Mouse (Mus musculus): ENCODE data around the gene Aph1b. TPM values are rescaled to one million over a fixed set of nuclear protein-coding genes. Genes with fewer than 3 reads are reported as not detected.

Gene Aph1b
- polyA plus RNA-seq, 1 experiment from 2014 or later, result 29.3 TPM

- no peak overlapping the region for H3K27ac ChIP-seq (ENCODE audit: low read depth, low read length)
- H3K4me3 ChIP-seq (ENCODE audit: low read depth, low read length), result no peak overlapping the region
- no peaks in the 10 kb centered on the region for H3K36me3 ChIP-seq (ENCODE audit: control insufficient read depth, insufficient read depth, low read length)
- WGBS, result 49% methylated on average over 15 of the region's 15 CpGs
- H3K9ac ChIP-seq (replicated peaks; ENCODE audit: low read depth, low read length), result no peak overlapping the region
- no peak overlapping the region for H3K4me2 ChIP-seq (ENCODE audit: low read depth, low read length)
- H3K27me3 ChIP-seq (ENCODE audit: control insufficient read depth, insufficient read depth, low read length), result no peaks in the 10 kb centered on the region
- ATAC-seq (ENCODE audit: low read depth), result no peak
- H3K4me1 ChIP-seq (ENCODE audit: control insufficient read depth, insufficient read depth, low read length), result 0 out of 2 replicates have a peak, but pooled peaks cover 2% of the 10 kb centered on the region
- H3K9me3 ChIP-seq (ENCODE audit: control insufficient read depth, low read length), result no peaks in the 10 kb centered on the region
Measured at GRCm38 (mm10) chr9:66732791-66733691, 62.2 kb downstream of the Aph1b start.

- WGBS, result 84% methylated on average over 7 of the region's 7 CpGs
- ATAC-seq (ENCODE audit: low read depth), result no peak
Measured at GRCm38 (mm10) chr9:66731284-66731683, 64.0 kb downstream of the Aph1b start.

GRCm38 (mm10) chr9:66730556-66730955 is 64.7 kb downstream of the Aph1b start:
- WGBS, result 69% methylated on average over 3 of the region's 3 CpGs

More at GRCm38 (mm10) chr9:66731284-66731683, 64.0 kb downstream of the Aph1b start:
- Histone ChIP-seq H3K4me2 (ENCODE audit: low read depth, low read length) (no peak overlapping the region), H3K9ac (replicated peaks; ENCODE audit: low read depth, low read length) (no peak overlapping the region), H3K9me3 (ENCODE audit: control insufficient read depth, low read length) (no peaks in the 10 kb centered on the region), H3K4me1 (ENCODE audit: control insufficient read depth, insufficient read depth, low read length) (0 out of 2 replicates have a peak, but pooled peaks cover 2% of the 10 kb centered on the region), H3K27ac (ENCODE audit: low read depth, low read length) (no peak overlapping the region), H3K36me3 (ENCODE audit: control insufficient read depth, insufficient read depth, low read length) (no peaks in the 10 kb centered on the region), H3K4me3 (ENCODE audit: low read depth, low read length) (no peak overlapping the region), H3K27me3 (ENCODE audit: control insufficient read depth, insufficient read depth, low read length) (no peaks in the 10 kb centered on the region)

DNA sequence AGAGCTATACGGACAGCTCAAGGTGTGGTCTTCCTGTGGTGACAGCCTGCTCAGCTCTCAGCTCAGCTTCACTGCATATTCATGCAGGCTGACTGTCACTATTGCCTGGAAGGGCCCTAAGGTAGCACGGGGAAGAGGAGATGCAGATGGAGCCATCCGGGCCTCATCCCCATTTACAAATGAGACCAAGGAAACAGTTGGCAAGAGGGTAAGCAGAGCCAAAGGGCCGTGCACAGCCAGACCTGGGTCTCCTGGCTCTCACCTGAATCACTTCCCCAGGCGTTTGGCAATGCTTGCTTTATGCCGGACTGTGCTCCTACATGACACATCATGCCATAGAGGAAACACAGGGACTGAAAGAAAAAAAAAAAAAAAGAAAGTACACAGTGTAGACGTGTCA is 68.0 kb downstream of the Aph1b start:
- no peak for ATAC-seq (ENCODE audit: low read depth)
- Histone ChIP-seq H3K27ac (ENCODE audit: low read depth, low read length) (no peak overlapping the region), H3K4me2 (ENCODE audit: low read depth, low read length) (no peak overlapping the region), H3K9ac (replicated peaks; ENCODE audit: low read depth, low read length) (no peak overlapping the region), H3K4me3 (ENCODE audit: low read depth, low read length) (no peak overlapping the region), H3K27me3 (ENCODE audit: control insufficient read depth, insufficient read depth, low read length) (no peaks in the 10 kb centered on the region), H3K9me3 (ENCODE audit: control insufficient read depth, low read length) (no peaks in the 10 kb centered on the region), H3K36me3 (ENCODE audit: control insufficient read depth, insufficient read depth, low read length) (no peaks in the 10 kb centered on the region), H3K4me1 (ENCODE audit: control insufficient read depth, insufficient read depth, low read length) (no peaks in the 10 kb centered on the region)
- WGBS, result 71% methylated on average over 7 of the region's 7 CpGs

More at GRCm38 (mm10) chr9:66730556-66730955, 64.7 kb downstream of the Aph1b start:
- H3K9me3 ChIP-seq (ENCODE audit: control insufficient read depth, low read length), result no peaks in the 10 kb centered on the region
- H3K9ac ChIP-seq (replicated peaks; ENCODE audit: low read depth, low read length), result no peak overlapping the region
- H3K4me3 ChIP-seq (ENCODE audit: low read depth, low read length), result no peak overlapping the region
- H3K4me2 ChIP-seq (ENCODE audit: low read depth, low read length), result no peak overlapping the region
- 0 out of 2 replicates have a peak, but pooled peaks cover 2% of the 10 kb centered on the region for H3K4me1 ChIP-seq (ENCODE audit: control insufficient read depth, insufficient read depth, low read length)
- H3K27me3 ChIP-seq (ENCODE audit: control insufficient read depth, insufficient read depth, low read length), result no peaks in the 10 kb centered on the region
- H3K36me3 ChIP-seq (ENCODE audit: control insufficient read depth, insufficient read depth, low read length), result no peaks in the 10 kb centered on the region
- no peak overlapping the region for H3K27ac ChIP-seq (ENCODE audit: low read depth, low read length)
- no peak for ATAC-seq (ENCODE audit: low read depth)

GRCm38 (mm10) chr9:66725591-66725990 is 69.7 kb downstream of the Aph1b start:
- whole genome bisulfite sequencing, result 82% methylated on average over 3 of the region's 3 CpGs
- H3K9me3 ChIP-seq (ENCODE audit: control insufficient read depth, low read length), result no peaks in the 10 kb centered on the region
- H3K9ac ChIP-seq (replicated peaks; ENCODE audit: low read depth, low read length), result no peak overlapping the region
- H3K4me2 ChIP-seq (ENCODE audit: low read depth, low read length), result no peak overlapping the region
- no peaks in the 10 kb centered on the region for H3K36me3 ChIP-seq (ENCODE audit: control insufficient read depth, insufficient read depth, low read length)
- no peak overlapping the region for H3K4me3 ChIP-seq (ENCODE audit: low read depth, low read length)
- H3K4me1 ChIP-seq (ENCODE audit: control insufficient read depth, insufficient read depth, low read length), result no peaks in the 10 kb centered on the region
- ATAC-seq (ENCODE audit: low read depth), result no peak
- no peaks in the 10 kb centered on the region for H3K27me3 ChIP-seq (ENCODE audit: control insufficient read depth, insufficient read depth, low read length)
- no peak overlapping the region for H3K27ac ChIP-seq (ENCODE audit: low read depth, low read length)

Other genes starting within 250 kb of the Aph1b start
- 73.7 and 83.0 TPM in 2 replicates for gene Usp3, start 202.3 kb downstream of the Aph1b start, polyA plus RNA-seq (2014; fragmentation: Nextera tagmentation; extraction: Ambion mirVana)
- gene Car12, start 81.8 kb downstream of the Aph1b start, polyA plus RNA-seq (2014; fragmentation: Nextera tagmentation; extraction: Ambion mirVana), result 0.36 and 0.63 TPM in 2 replicates
- gene Gm10647, start 1.5 kb upstream of the Aph1b start, polyA plus RNA-seq (2014; fragmentation: Nextera tagmentation; extraction: Ambion mirVana), result 0.30 and 0.80 TPM in 2 replicates
- 2.3 and 4.0 TPM in 2 replicates for gene Aph1c, start 39.2 kb upstream of the Aph1b start, polyA plus RNA-seq (2014; fragmentation: Nextera tagmentation; extraction: Ambion mirVana)
- gene Rab8b, start 124.2 kb upstream of the Aph1b start, polyA plus RNA-seq (2014; fragmentation: Nextera tagmentation; extraction: Ambion mirVana), result 35.5 and 41.1 TPM in 2 replicates
- 188 and 216 TPM in 2 replicates for gene Rps27l, start 150.6 kb upstream of the Aph1b start, polyA plus RNA-seq (2014; fragmentation: Nextera tagmentation; extraction: Ambion mirVana)
- gene Lactb, start 180.0 kb upstream of the Aph1b start, polyA plus RNA-seq (2014; fragmentation: Nextera tagmentation; extraction: Ambion mirVana), result 15.0 and 19.0 TPM in 2 replicates

Measured in neural tube, embryonic 14.5 days (tissue).